Mouse (Mus musculus): Measurements from ENCODE around the gene Itgb5. TPM values are rescaled to one million over a fixed set of nuclear protein-coding genes. Genes with fewer than 3 reads are reported as not detected.

The Itgb5 gene
- polyA plus RNA-seq, 1 experiment from 2014 or later, result 67.1 TPM

GRCm38 (mm10) chr16:33840616-33841015 lies 11.2 kb downstream of the Itgb5 start:
- H3K9me3 ChIP-seq (replicated peaks), result no peaks in the 10 kb centered on the region
- 62% methylated on average over 6 of the region's 6 CpGs for WGBS
- H3K27me3 ChIP-seq (ENCODE audit: low read depth, poor library complexity, severe bottlenecking), result no peaks in the 10 kb centered on the region
- DNase-seq (ENCODE audit: low spot score), result no peak
- H3K36me3 ChIP-seq, result peaks cover 14% of the 10 kb centered on the region
- H3K27ac ChIP-seq, result no peak overlapping the region
- H3K4me1 ChIP-seq, result peaks cover 29% of the 10 kb centered on the region
- no peak overlapping the region for H3K4me3 ChIP-seq

DNA sequence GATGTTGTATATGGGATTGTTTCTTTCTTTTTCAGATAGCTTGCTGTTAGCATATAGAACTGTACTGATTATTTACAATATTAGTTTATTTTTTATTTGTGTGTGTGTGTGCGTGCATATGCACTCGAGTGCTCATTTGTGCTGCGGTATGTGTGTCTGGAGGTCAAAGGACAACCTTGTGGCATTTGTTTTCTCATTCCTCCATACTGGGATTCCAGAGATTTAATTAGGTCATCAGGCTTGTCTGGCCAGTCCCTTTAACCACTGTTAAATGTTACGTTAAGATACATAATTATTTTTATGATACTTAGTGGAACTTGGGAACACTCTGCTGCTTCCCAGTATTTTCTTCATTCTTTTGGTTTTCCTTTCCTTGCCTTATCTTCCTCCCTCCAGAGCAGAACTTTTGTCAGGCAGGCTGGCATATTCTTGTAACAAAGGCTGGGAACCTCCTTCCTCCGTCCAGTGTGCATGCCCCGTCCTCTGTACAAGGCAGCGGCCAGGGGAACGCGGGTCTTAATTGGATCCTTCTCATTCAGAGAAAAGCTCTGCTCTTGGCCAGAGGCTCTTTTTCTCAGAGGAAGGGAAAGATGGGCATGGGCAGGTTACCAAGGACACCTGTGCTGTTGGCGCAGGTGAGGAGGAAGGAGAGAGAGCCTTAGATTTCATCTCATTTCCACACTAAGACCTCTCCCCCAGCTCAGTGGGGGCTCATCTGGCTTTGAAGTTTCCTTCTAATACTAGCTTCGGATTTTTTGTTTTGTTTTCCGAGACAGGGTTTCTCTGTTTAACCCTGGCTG lies 12.8 kb downstream of the Itgb5 start:
- H3K9me3 ChIP-seq (replicated peaks), result no peaks in the 10 kb centered on the region
- WGBS, result 77% methylated on average over 12 of the region's 12 CpGs
- no peak for DNase-seq (ENCODE audit: low spot score)
- H3K4me1 ChIP-seq, result peaks cover 18% of the 10 kb centered on the region
- H3K4me3 ChIP-seq, result no peak overlapping the region
- peaks cover 26% of the 10 kb centered on the region for H3K36me3 ChIP-seq
- no peaks in the 10 kb centered on the region for H3K27me3 ChIP-seq (ENCODE audit: low read depth, poor library complexity, severe bottlenecking)
- H3K27ac ChIP-seq, result 0 out of 2 replicates have a peak overlapping the region, but pooled peaks have one; percentile 4

- no peak overlapping the region for H3K27ac ChIP-seq
- H3K4me3 ChIP-seq, result no peak overlapping the region
- 67% methylated on average over 4 of the region's 4 CpGs for WGBS
- peaks cover 20% of the 10 kb centered on the region for H3K36me3 ChIP-seq
- H3K4me1 ChIP-seq, result peaks cover 14% of the 10 kb centered on the region
- no peaks in the 10 kb centered on the region for H3K27me3 ChIP-seq (ENCODE audit: low read depth, poor library complexity, severe bottlenecking)
- H3K9me3 ChIP-seq (replicated peaks), result no peaks in the 10 kb centered on the region
- no peak for DNase-seq (ENCODE audit: low spot score)
Measured at GRCm38 (mm10) chr16:33844150-33844611, 14.7 kb downstream of the Itgb5 start.

DNA sequence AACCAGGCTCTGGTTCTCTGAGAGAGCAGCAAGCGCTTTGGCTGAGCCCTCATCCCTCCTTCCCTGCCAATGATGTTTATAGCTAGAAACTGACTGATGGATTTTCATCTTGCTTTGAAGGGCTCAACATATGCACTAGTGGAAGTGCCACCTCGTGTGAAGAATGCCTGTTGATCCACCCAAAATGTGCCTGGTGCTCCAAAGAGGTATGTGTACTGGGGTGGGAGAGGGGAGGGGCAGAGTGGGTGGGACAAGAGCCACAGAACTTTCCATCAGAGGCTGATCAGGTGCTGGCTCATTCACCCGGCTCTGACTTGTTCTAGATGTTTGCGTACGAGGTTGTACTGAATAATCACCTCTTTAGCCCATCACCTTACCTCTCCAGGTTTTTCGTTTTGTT lies 15.4 kb downstream of the Itgb5 start:
- Histone ChIP-seq H3K4me3 (no peak overlapping the region), H3K36me3 (peaks cover 20% of the 10 kb centered on the region), H3K27me3 (ENCODE audit: low read depth, poor library complexity, severe bottlenecking) (no peaks in the 10 kb centered on the region), H3K4me1 (peaks cover 14% of the 10 kb centered on the region), H3K27ac (no peak overlapping the region), H3K9me3 (replicated peaks) (no peaks in the 10 kb centered on the region)
- no peak for DNase-seq (ENCODE audit: low spot score)
- 85% methylated on average over 6 of the region's 6 CpGs for WGBS

GRCm38 (mm10) chr16:33853271-33853670 lies 23.8 kb downstream of the Itgb5 start:
- H3K27me3 ChIP-seq (ENCODE audit: low read depth, poor library complexity, severe bottlenecking), result no peaks in the 10 kb centered on the region
- no peak overlapping the region for H3K4me3 ChIP-seq
- H3K27ac ChIP-seq, result no peak overlapping the region
- H3K4me1 ChIP-seq, result peaks cover 4% of the 10 kb centered on the region
- no peaks in the 10 kb centered on the region for H3K9me3 ChIP-seq (replicated peaks)
- peaks cover 7% of the 10 kb centered on the region for H3K36me3 ChIP-seq
- DNase-seq (ENCODE audit: low spot score), result no peak

DNA sequence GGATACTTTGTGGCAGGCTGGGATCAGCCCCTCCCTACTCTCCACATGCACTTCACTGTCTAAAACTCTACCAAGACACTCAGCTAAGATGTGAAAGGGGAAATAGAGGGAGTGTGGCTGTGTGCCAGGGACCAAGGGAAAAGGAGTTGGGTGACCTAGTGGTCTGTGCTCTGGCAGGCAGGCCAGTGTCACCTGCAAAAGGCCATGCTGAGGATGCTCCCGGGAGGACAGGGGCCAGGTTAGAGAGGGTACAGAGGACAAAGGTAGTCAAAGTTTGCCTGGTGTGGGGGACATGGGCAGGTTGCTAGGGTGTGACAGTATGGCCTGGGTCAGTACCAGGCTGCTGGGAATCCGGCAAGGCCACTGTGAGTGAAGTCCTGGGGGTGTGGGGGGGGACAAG lies 29.3 kb downstream of the Itgb5 start:
- H3K4me1 ChIP-seq, result peaks cover 20% of the 10 kb centered on the region
- no peak for DNase-seq (ENCODE audit: low spot score)
- H3K27ac ChIP-seq, result no peak overlapping the region
- no peak overlapping the region for H3K4me3 ChIP-seq
- WGBS, result 82% methylated on average over 2 of the region's 2 CpGs
- H3K9me3 ChIP-seq (replicated peaks), result no peaks in the 10 kb centered on the region
- no peaks in the 10 kb centered on the region for H3K27me3 ChIP-seq (ENCODE audit: low read depth, poor library complexity, severe bottlenecking)
- no peaks in the 10 kb centered on the region for H3K36me3 ChIP-seq

DNA sequence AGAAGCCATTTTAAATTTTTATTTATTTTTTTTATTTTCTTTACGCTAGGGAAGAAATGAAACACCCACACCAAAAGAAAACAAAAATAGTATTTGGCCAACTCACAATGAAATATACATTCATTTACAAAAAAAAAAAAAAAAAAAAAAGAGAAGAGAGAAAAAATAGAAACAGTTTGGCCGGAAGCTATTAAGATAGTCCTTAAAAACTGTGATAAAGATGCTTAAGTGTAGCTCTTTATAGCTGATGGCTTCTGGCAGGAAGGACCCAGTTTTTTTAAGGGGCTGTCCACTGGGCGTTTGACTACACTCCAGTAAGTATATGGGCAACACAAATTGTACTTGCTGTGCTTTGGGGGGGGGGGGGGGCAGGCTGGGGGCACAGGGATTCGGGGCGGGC lies 29.9 kb downstream of the Itgb5 start:
- H3K4me3 ChIP-seq, result no peak overlapping the region
- no peak overlapping the region for H3K27ac ChIP-seq
- DNase-seq (ENCODE audit: low spot score), result no peak
- 73% methylated on average over 5 of the region's 5 CpGs for WGBS
- H3K36me3 ChIP-seq, result no peaks in the 10 kb centered on the region
- no peaks in the 10 kb centered on the region for H3K9me3 ChIP-seq (replicated peaks)
- H3K4me1 ChIP-seq, result peaks cover 20% of the 10 kb centered on the region
- no peaks in the 10 kb centered on the region for H3K27me3 ChIP-seq (ENCODE audit: low read depth, poor library complexity, severe bottlenecking)

GRCm38 (mm10) chr16:33859988-33860700 lies 30.7 kb downstream of the Itgb5 start:
- no peak overlapping the region for H3K4me3 ChIP-seq
- no peaks in the 10 kb centered on the region for H3K36me3 ChIP-seq
- H3K27ac ChIP-seq, result peak overlapping the region; percentile 7; the same call in 1 of the 2 replicates
- H3K27me3 ChIP-seq (ENCODE audit: low read depth, poor library complexity, severe bottlenecking), result no peaks in the 10 kb centered on the region
- peaks cover 20% of the 10 kb centered on the region for H3K4me1 ChIP-seq
- no peaks in the 10 kb centered on the region for H3K9me3 ChIP-seq (replicated peaks)
- 51% methylated on average over 14 of the region's 14 CpGs for WGBS
- DNase-seq (ENCODE audit: low spot score), result no peak

DNA sequence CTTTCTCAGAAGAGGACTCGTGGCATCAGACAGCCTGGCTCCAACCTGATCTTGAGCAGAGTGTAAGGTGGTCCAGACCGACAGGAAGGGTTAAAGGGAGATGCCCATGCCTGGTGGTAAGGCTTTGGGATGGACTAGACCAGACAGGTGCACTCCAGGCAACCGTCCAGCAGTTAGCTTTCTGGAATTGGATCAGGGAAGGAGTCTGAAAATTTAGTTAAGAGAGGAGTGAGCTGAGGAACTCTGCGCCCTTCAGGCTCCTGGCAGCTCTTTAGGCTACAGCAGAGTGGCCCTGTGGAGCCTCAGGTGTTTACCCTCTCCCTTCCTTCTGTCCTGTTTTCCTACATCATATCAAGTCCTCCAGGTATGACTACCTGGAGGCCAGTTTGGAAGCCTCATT lies 32.9 kb downstream of the Itgb5 start:
- Histone ChIP-seq H3K27me3 (ENCODE audit: low read depth, poor library complexity, severe bottlenecking) (no peaks in the 10 kb centered on the region), H3K36me3 (peaks cover 14% of the 10 kb centered on the region), H3K27ac (no peak overlapping the region), H3K9me3 (replicated peaks) (no peaks in the 10 kb centered on the region), H3K4me1 (peaks cover 20% of the 10 kb centered on the region), H3K4me3 (no peak overlapping the region)
- WGBS, result 81% methylated on average over 4 of the region's 4 CpGs
- no peak for DNase-seq (ENCODE audit: low spot score)

- H3K4me1 ChIP-seq, result peaks cover 16% of the 10 kb centered on the region
- no peaks in the 10 kb centered on the region for H3K27me3 ChIP-seq (ENCODE audit: low read depth, poor library complexity, severe bottlenecking)
- H3K9me3 ChIP-seq (replicated peaks), result no peaks in the 10 kb centered on the region
- H3K36me3 ChIP-seq, result peaks cover 21% of the 10 kb centered on the region
- DNase-seq (ENCODE audit: low spot score), result no peak
- no peak overlapping the region for H3K4me3 ChIP-seq
- H3K27ac ChIP-seq, result no peak overlapping the region
- 64% methylated on average over 5 of the region's 5 CpGs for WGBS
Measured at GRCm38 (mm10) chr16:33863208-33863751, 33.8 kb downstream of the Itgb5 start.

- 73% methylated on average over 3 of the region's 3 CpGs for WGBS
- H3K27ac ChIP-seq, result no peak overlapping the region
Measured at GRCm38 (mm10) chr16:33870224-33870785, 40.8 kb downstream of the Itgb5 start.

GRCm38 (mm10) chr16:33870988-33871758 lies 41.7 kb downstream of the Itgb5 start:
- WGBS, result 72% methylated on average over 13 of the region's 13 CpGs

More at GRCm38 (mm10) chr16:33870224-33870785, 40.8 kb downstream of the Itgb5 start:
- no peak for DNase-seq (ENCODE audit: low spot score)
- Histone ChIP-seq H3K36me3 (peaks cover 39% of the 10 kb centered on the region), H3K27me3 (ENCODE audit: low read depth, poor library complexity, severe bottlenecking) (no peaks in the 10 kb centered on the region), H3K4me1 (peaks cover 15% of the 10 kb centered on the region; the same call in 1 of the 2 replicates), H3K4me3 (no peak overlapping the region), H3K9me3 (replicated peaks) (no peaks in the 10 kb centered on the region)

More at GRCm38 (mm10) chr16:33870988-33871758, 41.7 kb downstream of the Itgb5 start:
- H3K27ac ChIP-seq, result no peak overlapping the region
- no peak overlapping the region for H3K4me3 ChIP-seq
- H3K9me3 ChIP-seq (replicated peaks), result no peaks in the 10 kb centered on the region
- H3K36me3 ChIP-seq, result peaks cover 45% of the 10 kb centered on the region
- no peaks in the 10 kb centered on the region for H3K27me3 ChIP-seq (ENCODE audit: low read depth, poor library complexity, severe bottlenecking)
- peaks cover 15% of the 10 kb centered on the region; the same call in 1 of the 2 replicates for H3K4me1 ChIP-seq
- no peak for DNase-seq (ENCODE audit: low spot score)

All from limb, embryonic 10.5 days (tissue).